Mouse (Mus musculus) lung, postnatal 25 days (tissue): Measurements from ENCODE around the gene Grpr.

Experiments
- DNase-seq: peaks from one replicate; pipeline ENCODE4 v3.0.0; 2022; ENCODE audit warnings: low spot score

Gene Grpr

GRCm38 (mm10) chrX:163549666-163550065, at the start of gene Grpr:
Grpr (minus strand) TSS chrX:163549677.
- DNase-seq: peak; percentile 3

GRCm38 (mm10) chrX:163560521-163560920, 11.0 kb upstream of the Grpr start:
- no peak for DNase-seq

GRCm38 (mm10) chrX:163547042-163547441, 2.4 kb downstream of the Grpr start:
- no peak for DNase-seq

- no peak for DNase-seq
These were observed 16.6 kb downstream of the Grpr start for GRCm38 (mm10) chrX:163532836-163533235.

GRCm38 (mm10) chrX:163518963-163519541, 30.4 kb downstream of the Grpr start:
- DNase-seq: no peak

- no peak for DNase-seq
These were observed 37.7 kb downstream of the Grpr start for GRCm38 (mm10) chrX:163511766-163512165.

- DNase-seq: no peak
These were observed 47.4 kb downstream of the Grpr start for GRCm38 (mm10) chrX:163502088-163502487.
